Mouse (Mus musculus): ENCODE measurements around the gene Fnip2. TPM values are rescaled to one million over a fixed set of nuclear protein-coding genes. Genes with fewer than 3 reads are reported as not detected.
A peak's percentile ranks its signal among the peaks of the same experiment; 100 is the strongest.

The Fnip2 gene
- polyA plus RNA-seq, 1 experiment from 2014 or later = 3.0 TPM

DNA sequence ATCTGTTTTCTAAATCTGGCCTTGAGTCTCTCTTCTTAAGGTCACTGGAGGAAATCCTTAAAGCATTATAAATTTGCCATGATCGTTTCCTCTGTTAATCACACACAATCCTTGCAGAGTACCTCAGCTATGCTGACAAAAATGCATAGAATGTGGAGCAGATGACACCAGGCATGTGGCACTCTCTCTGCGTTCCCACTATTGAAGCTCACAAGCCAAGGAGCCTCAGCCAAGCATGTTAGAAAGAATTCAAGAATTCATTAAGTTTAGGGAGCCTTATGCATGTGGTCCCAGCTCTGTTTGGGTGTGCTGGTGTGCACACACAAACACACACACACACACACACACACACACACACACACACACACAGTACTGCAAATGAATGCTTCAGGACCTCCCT lies 155.9 kb downstream of the Fnip2 start:
- Histone ChIP-seq H3K9me3 (replicated peaks; ENCODE audit: control insufficient read depth, low read length) (no peaks in the 10 kb centered on the region), H3K27ac (ENCODE audit: low read depth, low read length) (no peak overlapping the region), H3K27me3 (replicated peaks; ENCODE audit: control insufficient read depth, insufficient read depth, low read length) (no peaks in the 10 kb centered on the region), H3K9ac (ENCODE audit: low read length) (no peak overlapping the region), H3K36me3 (ENCODE audit: control insufficient read depth, insufficient read depth, low read length) (no peaks in the 10 kb centered on the region), H3K4me2 (ENCODE audit: low read length) (no peak overlapping the region), H3K4me1 (ENCODE audit: control insufficient read depth, insufficient read depth, low read length) (peaks cover 15% of the 10 kb centered on the region), H3K4me3 (ENCODE audit: low read depth, low read length) (no peak overlapping the region)
- no peak for ATAC-seq
- WGBS = 74% methylated on average over 2 of the region's 2 CpGs
- no peak for DNase-seq (ENCODE audit: low spot score)

DNA sequence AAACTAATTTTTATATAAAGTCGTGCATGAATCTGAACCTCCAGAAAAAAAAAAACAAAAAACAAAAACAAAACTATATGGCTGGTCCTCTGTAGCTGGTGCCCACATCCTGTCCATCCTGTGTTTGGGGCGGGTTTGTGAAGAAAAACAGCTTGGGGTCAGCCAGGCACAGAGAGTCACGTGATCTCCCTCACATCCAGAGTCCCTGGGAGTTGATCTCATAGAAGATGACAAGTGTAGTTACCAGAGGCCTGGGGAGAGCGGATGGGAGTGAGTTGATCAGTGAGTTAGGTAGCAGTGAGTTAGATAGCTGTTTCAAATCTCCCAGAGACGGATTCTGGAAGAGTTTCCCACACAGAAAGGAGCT lies 157.0 kb downstream of the Fnip2 start:
- no peaks in the 10 kb centered on the region for H3K9me3 ChIP-seq (replicated peaks; ENCODE audit: control insufficient read depth, low read length)
- no peak overlapping the region for H3K4me2 ChIP-seq (ENCODE audit: low read length)
- H3K27ac ChIP-seq (ENCODE audit: low read depth, low read length) = no peak overlapping the region
- no peak overlapping the region for H3K9ac ChIP-seq (ENCODE audit: low read length)
- H3K4me3 ChIP-seq (ENCODE audit: low read depth, low read length) = no peak overlapping the region
- no peaks in the 10 kb centered on the region for H3K36me3 ChIP-seq (ENCODE audit: control insufficient read depth, insufficient read depth, low read length)
- ATAC-seq (no peak), DNase-seq (ENCODE audit: low spot score) (no peak)
- 39% methylated on average over 5 of the region's 5 CpGs for WGBS
- H3K27me3 ChIP-seq (replicated peaks; ENCODE audit: control insufficient read depth, insufficient read depth, low read length) = no peaks in the 10 kb centered on the region
- H3K4me1 ChIP-seq (ENCODE audit: control insufficient read depth, insufficient read depth, low read length) = peaks cover 10% of the 10 kb centered on the region

GRCm38 (mm10) chr3:79409927-79410628 lies 157.5 kb downstream of the Fnip2 start:
- peak; percentile 59 for DNase-seq (ENCODE audit: low spot score)
- Histone ChIP-seq H3K4me3 (ENCODE audit: low read depth, low read length) (no peak overlapping the region), H3K27ac (ENCODE audit: low read depth, low read length) (no peak overlapping the region), H3K9ac (ENCODE audit: low read length) (no peak overlapping the region), H3K4me1 (ENCODE audit: control insufficient read depth, insufficient read depth, low read length) (peaks cover 10% of the 10 kb centered on the region), H3K9me3 (replicated peaks; ENCODE audit: control insufficient read depth, low read length) (no peaks in the 10 kb centered on the region), H3K36me3 (ENCODE audit: control insufficient read depth, insufficient read depth, low read length) (no peaks in the 10 kb centered on the region), H3K27me3 (replicated peaks; ENCODE audit: control insufficient read depth, insufficient read depth, low read length) (no peaks in the 10 kb centered on the region), H3K4me2 (ENCODE audit: low read length) (no peak overlapping the region)
- ATAC-seq = peak; percentile 83
- WGBS = 18% methylated on average over 10 of the region's 10 CpGs

- peaks cover 10% of the 10 kb centered on the region for H3K4me1 ChIP-seq (ENCODE audit: control insufficient read depth, insufficient read depth, low read length)
- no peak for ATAC-seq
- no peak overlapping the region for H3K27ac ChIP-seq (ENCODE audit: low read depth, low read length)
- H3K9me3 ChIP-seq (replicated peaks; ENCODE audit: control insufficient read depth, low read length) = no peaks in the 10 kb centered on the region
- no peak overlapping the region for H3K4me3 ChIP-seq (ENCODE audit: low read depth, low read length)
- WGBS = 73% methylated on average over 4 of the region's 4 CpGs
- H3K4me2 ChIP-seq (ENCODE audit: low read length) = no peak overlapping the region
- no peaks in the 10 kb centered on the region for H3K36me3 ChIP-seq (ENCODE audit: control insufficient read depth, insufficient read depth, low read length)
- no peak for DNase-seq (ENCODE audit: low spot score)
- H3K27me3 ChIP-seq (replicated peaks; ENCODE audit: control insufficient read depth, insufficient read depth, low read length) = no peaks in the 10 kb centered on the region
- no peak overlapping the region for H3K9ac ChIP-seq (ENCODE audit: low read length)
Measured at GRCm38 (mm10) chr3:79408546-79408945, 159.1 kb downstream of the Fnip2 start.

Other genes with a start within 250 kb of the Fnip2 start
- 0.17 TPM in 1 of 2 replicates, not detected in the other for gene Gm17359, start 231.1 kb downstream of the Fnip2 start, polyA plus RNA-seq (2014; fragmentation: Nextera tagmentation; extraction: Ambion mirVana)
- gene Ppid, start 23.5 kb upstream of the Fnip2 start, polyA plus RNA-seq (2014; fragmentation: Nextera tagmentation; extraction: Ambion mirVana) = 163 and 176 TPM in 2 replicates
- 10.4 and 11.0 TPM in 2 replicates for gene 4930579G24Rik, start 61.3 kb upstream of the Fnip2 start, polyA plus RNA-seq (2014; fragmentation: Nextera tagmentation; extraction: Ambion mirVana)
- gene Etfdh, start 61.7 kb upstream of the Fnip2 start, polyA plus RNA-seq (2014; fragmentation: Nextera tagmentation; extraction: Ambion mirVana) = 47.2 and 47.7 TPM in 2 replicates
- gene Rxfp1, start 170.1 kb upstream of the Fnip2 start, polyA plus RNA-seq (2014; fragmentation: Nextera tagmentation; extraction: Ambion mirVana) = 0.03 and 0.16 TPM in 2 replicates